Mouse (Mus musculus): Measurements from ENCODE around the gene Psen1.

Psen1 gene

GRCm38 (mm10) chr12:83770418-83771256 lies 82.7 kb downstream of the Psen1 start:
- DNase-seq (ENCODE audit: extremely low spot score, low read depth, low spot score): peak; percentile 75

- DNase-seq (ENCODE audit: extremely low spot score, low read depth, low spot score): no peak
Observed at GRCm38 (mm10) chr12:83775621-83776020, 87.7 kb downstream of the Psen1 start.

GRCm38 (mm10) chr12:83776766-83777165 lies 88.8 kb downstream of the Psen1 start:
- no peak for DNase-seq (ENCODE audit: extremely low spot score, low read depth, low spot score)

- DNase-seq (ENCODE audit: extremely low spot score, low read depth, low spot score): no peak
Observed at GRCm38 (mm10) chr12:83780181-83780580, 92.2 kb downstream of the Psen1 start.

GRCm38 (mm10) chr12:83781204-83781603 lies 93.3 kb downstream of the Psen1 start:
- DNase-seq (ENCODE audit: extremely low spot score, low read depth, low spot score): no peak

GRCm38 (mm10) chr12:83781640-83782278 lies 93.8 kb downstream of the Psen1 start:
- no peak for DNase-seq (ENCODE audit: extremely low spot score, low read depth, low spot score)

- no peak for DNase-seq (ENCODE audit: extremely low spot score, low read depth, low spot score)
Observed at GRCm38 (mm10) chr12:83782669-83783068, 94.7 kb downstream of the Psen1 start.
